Mouse (Mus musculus) cerebellum, adult 11-12 months (tissue): ENCODE measurements around the gene Hebp2.
A peak's percentile ranks its signal among the peaks of the same experiment; 100 is the strongest.
"Not testable (repeated sequence)": the region's sequence is repeated elsewhere in the genome, so short reads cannot be mapped to it uniquely, and the experiment has no call there.

Experiments
- DNase-seq: peaks from one replicate; pipeline ENCODE4 v3.0.0; 2022

Gene Hebp2

DNA sequence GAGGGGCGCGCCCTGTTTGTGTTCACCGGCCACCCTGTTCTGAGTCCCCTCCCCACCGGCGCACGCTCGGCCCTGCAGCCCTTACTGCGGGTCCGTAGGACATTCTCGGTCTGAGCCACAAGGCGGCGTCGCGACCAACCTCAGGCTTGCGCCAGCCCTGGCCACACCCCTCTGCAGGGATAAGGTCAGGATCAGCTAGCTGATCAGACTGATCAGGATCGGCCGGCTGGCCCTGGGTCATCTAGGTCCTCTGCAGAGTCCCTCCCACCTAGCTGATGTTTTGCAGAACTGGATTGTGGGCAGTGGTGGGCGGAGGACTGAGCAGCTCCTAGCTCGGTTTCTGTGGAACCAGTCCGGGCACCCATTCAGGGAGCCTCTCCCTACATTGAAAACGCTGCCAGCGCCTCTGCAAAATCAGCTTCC is at the start of gene Hebp2:
TSS of gene Hebp2 (minus strand) at position 264 of the 423 bp plus-strand sequence.
- peak; percentile 68 for DNase-seq

DNA sequence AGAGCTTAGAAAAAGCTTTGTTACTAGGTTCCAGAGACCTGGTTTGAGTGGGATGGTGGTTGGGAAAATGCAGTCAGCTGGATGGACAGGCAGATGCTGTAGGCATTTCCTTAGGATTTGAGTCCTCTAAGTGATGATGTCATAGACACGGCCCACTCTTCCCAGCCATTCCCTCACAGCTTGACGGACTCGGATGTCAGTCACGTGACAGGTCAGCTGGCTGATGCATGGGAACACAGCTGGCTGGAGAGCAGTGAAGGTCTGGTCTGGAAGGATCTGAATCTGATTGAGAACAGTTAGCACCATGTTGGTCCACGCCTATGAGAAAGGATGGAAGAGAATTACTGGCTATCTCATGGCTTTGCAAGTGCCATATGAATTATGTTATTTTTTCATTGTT is 43.6 kb upstream of the Hebp2 start:
- DNase-seq, result no peak

DNA sequence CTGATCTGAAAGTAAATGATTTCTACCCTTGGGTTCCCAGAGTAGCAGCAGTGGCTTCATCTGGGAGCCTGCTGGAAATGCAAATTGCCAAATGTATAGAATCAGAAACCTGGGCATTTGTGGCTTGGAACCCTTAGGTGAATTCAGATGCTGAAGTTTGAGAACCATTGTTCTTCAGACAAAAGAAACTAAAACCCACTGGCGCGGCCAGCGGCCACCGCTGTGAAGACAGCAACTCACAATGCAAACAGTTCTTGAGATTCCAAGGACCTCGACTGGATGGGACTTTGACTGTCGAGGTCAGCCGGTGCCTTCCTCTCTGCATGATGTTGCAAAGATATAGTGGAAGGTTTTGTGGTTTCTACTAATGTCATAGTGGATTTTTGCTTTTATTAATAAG is 38.3 kb upstream of the Hebp2 start:
- DNase-seq, result no peak

DNA sequence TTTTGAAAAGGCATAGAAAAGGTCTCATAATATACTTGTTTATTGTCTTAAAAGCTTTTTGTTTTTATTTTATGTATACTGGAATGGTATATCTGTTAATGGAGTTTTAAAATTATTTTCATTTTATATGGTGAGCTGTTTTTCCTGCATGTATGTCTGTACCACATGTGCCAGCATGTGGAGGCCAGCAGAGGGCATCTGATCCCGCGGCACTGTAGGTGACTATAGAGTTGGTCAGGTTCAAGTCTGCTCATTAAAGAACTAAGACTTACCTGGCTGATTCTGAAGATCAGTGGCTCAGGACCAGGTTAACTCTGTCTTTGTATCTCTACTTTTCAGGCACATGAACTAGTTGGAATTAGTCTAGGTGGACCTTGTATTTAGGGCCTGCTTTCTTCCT is 26.7 kb upstream of the Hebp2 start:
- DNase-seq, result no peak

DNA sequence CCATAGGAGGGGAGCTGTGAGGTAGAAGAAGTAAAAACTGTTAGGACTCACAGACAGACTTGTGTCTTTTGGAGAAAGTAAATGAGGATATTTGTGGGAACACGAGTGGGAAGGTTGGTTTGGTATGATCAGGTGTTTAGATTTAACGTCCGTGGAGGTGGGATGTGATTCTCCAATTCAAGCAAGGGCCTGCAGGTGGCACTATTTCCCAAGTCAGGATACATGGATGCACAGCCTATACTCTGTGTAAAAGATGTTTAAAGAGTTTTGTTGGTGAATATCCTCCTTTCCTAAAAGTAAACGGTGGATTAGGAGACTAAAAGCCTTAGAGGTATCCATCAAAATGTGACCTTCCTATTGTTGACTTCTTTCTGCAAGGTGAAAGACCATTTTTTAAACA is 17.1 kb upstream of the Hebp2 start:
- peak; percentile 22 for DNase-seq

DNA sequence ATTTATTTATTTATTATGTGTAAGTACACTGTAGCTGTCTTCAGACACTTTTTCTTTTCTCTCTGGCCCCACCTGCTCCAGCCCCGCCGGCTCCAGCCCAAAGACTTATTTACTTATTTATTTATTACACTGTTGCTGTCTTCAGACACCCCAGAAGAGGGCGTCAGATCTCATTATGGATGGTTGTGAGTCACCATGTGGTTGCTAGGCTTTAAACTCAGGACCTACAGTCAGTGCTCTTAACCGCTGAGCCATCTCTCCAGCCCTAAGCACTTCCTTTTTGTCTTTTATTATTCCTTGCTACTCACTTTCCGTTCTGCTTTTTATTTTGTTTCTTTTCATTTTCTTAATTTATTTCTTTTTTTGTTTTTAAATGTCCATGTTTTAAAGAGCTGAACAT is 15.6 kb upstream of the Hebp2 start:
- DNase-seq, result no peak

DNA sequence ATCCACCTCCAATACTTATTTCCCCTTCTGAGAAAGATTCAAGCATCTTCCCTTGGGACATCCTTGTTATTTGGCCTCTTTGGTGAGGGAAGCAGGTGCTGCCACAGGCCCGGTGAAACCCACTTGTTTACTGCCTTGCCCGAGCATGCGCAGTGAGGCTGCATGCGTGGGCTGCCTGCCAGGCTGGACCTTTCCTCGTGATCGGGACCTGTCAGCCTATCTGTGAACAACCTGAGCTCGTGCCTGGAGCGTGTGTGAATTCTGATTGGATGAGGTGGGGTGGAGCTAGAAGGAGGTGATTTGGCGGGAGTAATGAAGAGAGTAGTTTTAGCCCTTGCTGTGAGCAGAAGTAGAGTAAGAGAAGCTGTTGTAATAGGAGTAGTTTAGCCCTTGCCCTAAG is 13.2 kb upstream of the Hebp2 start:
- not testable (repeated sequence) for DNase-seq

DNA sequence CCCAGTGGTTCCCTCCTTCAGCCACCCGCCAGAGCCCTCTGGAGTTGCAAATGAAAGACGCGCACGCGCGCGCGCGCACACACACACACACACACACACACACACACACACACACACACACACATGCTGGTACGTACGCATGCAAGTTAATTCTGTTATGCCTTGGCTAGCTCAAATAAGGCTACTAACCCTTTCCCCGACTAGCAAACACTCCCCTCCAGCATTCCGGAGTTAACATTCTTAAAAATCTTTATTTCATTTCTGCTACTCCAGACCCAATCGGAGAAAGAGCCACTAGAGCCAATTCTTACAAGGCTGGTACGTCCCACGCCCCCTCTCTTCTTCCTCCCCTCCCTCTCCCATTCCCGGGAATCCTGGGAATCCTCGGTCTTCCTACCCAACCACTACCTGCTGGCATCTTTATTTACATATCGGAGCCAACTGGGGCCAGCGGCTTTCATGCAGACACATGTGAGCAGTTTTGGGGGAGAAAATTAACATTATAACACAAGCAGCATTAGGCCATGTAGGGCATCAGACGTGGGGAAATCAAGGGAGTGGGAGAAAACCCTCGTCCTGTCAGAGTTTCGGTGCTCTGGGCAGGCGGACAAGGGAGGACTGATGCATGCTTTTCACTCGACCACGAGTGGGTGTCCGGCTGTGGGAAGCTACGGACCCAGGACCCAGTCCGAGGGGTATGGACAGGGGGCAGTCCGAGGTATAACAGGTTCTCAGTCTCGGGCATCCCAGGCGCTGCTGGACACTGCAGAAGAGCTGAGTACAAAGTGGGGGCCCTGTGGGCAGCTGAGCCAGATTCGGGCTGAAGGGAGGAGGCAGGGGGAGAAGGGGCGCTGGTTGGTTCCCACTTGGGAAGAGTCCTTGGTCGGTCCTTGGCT is 3.7 kb upstream of the Hebp2 start:
- no peak for DNase-seq

DNA sequence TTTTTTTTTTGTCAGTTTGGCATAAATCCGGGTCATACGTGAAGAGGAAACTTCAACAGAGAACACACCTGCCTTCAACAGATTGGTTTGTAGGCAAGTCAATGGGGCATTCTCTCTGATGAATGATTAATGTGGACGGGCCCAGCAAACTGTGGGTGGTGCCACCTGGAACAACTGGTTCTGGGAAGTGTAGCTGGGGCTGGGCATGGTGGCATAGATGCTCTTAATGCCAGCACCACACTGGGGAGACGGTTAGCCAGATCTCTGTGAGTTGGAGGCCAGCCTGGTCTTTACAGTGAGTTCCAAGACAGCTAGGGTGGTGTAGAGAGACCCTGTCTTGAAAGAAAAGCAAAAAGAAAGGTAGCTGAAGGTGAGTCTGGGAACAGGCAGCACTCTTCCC is 1.5 kb upstream of the Hebp2 start:
- no peak for DNase-seq

DNA sequence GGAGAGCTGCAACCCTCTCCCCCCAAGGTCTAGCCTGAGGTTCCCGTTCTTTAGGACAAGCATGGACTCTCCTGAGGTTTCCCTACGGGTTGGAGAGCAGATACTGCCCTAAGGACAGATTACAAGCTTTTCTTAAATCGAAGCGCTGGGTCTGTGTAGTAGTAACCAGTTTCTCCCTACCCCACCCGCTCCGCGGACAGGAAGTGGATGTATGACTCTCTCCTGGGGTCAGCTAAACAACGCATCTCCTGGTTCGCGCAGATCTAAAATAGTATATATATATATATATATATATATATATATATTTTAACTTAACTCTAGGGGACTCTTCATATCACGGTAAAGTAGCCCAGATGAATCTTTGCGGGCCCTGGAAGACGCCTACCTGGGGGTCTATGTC is 567 bp downstream of the Hebp2 start:
- no peak for DNase-seq

DNA sequence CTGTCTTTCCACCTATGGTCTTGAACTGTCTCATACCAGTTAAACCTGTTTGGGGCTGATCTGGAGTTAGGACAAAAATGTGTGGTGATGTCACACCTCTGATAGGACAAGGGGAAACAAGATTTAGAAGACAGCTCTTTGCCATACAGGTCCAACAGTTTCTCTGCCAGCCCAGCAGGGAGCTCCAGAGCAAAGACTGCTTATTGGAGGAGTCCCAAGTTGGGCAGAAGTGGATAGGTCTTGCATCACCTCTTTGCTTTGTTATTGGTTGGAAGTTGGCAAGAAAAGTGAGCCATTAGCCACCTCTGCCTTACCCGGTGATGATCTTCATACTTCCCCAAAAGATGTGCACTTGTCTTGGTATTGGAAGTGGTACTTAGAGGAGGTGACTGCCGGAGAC is 9.0 kb downstream of the Hebp2 start:
- no peak for DNase-seq

DNA sequence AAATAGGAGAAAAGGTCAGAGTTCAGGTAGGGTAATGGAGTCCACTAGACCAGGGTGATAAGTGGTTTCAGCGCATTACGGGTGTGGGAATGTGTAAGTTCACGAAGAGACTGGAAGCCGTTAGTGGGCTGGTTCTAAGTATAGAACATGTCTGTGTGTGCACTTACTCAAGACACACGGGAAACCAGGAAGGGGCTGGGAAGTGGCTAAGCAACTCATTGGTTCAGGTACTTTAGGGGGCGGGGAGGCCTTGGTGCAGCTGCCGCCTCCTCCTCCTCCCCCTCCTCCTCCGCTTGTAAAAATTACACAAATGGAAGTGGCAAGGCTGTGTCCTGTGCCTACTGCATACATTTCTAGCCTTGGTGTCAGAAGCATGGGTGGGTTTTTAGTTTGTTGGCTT is 13.6 kb downstream of the Hebp2 start:
- no peak for DNase-seq

DNA sequence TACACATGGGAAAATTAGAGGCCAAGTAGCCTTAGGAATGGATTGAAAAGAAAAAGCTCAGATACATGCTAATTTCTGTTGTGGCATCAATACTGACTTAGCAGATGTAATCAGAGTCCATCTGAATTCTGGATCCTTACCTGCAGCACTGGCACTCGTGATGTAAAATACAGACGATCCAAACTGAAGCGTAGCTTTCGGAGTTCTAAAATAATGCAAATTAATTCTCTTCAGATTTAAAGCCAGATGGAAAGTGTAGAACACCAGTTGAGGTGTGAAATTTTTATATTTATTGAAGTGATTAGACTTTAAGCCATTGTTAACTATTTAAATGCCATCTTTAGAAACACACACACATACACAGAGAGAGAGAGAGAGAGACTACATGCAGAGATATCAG is 15.7 kb downstream of the Hebp2 start:
- DNase-seq, result no peak

DNA sequence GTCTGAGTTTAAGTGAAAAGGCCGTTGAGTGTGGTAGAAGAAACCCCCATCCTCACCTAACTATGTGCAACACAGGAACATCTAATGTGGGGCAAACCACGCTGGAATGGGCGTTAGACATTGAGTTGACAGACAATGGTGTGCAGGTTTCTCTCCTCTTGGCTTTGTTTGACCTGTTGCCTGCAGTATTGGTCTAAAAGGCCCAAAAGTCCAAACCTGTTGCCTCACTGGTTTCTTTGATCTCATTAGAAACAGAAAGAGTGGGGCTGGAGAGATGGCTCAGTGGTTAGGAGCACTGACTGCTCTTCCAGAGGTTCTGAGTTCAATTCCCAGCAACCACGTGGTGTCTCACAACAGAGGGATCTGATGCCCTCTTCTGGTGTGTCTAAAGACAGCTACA is 16.7 kb downstream of the Hebp2 start:
- DNase-seq, result no peak

DNA sequence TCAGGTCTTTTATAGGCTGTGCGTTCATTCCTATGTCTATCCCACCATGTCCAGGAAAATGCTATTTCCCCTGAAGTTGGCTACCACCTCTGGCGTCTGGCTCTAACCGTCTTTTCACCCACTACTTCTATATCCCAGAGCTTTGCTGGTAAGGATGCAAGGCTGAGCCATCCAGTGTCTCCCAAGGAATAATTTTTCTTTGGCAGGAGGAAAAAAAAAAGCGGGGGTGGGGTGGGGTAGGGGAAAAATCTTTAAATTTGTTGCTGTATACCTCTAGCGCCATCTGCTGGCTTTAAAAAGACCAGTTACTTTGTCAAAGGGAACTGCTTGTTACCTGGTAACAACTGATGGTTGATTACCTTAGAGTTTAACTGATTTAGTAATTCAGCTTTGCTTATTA is 17.4 kb downstream of the Hebp2 start:
- DNase-seq, result peak; percentile 32

DNA sequence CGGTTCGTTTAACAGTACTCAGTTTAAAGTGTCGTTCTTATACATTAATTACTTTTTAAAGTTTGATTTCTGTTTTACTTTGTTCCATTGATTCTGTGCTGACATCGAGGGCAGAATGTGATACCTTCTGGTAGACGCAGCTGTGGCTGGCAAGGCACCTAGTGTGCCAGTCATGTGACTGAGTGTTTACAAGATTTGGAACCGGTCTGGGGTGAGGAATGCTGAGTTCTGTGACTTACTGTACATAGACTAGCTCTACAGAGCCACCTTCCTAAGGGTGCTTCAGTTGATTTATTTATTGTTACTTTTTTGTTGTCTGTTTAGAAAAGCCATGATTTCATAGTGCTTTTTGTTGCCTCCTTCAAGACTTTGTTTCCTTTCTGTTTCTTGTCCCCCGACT is 18.1 kb downstream of the Hebp2 start:
- peak; percentile 44 for DNase-seq

DNA sequence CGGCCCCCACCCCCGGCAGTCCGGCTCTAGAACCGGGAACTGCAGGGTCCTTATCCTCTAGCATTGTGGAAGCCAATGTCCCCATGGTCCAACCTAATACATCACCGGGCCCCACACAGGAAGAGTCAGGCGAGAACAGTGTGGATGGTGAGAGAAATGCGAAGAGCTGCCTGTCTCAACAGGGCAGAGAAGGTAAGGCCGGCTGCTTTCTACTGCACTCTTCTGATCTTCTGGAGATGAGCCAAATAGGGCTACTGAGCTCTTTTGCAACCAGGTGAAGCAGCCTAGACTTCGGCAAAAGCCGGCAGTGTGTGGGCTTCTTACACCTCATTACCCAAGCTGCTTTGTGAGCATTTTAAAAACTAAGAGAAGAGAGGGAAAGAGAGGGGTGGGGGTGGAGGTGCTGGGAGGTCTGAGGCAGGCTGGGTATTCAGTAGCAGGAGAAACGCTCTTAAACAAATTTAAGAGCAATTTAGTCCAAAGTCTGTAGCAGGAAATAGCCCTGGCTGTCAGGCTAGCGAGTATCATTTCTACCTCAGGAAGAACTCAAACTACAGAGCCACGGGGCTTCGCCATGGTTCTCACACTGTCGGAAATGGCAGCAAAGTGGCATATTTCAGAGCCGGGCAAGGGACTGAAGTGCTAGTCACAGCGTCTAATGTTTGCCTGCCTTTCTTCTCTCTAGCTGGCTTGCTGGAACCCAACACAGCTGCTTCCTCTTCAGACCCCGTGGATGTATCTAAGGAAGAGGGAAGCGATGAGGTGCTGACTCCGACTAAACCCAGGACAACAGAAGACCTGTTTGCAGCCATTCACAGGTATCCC is 18.8 kb downstream of the Hebp2 start:
- DNase-seq, result peak; percentile 27

DNA sequence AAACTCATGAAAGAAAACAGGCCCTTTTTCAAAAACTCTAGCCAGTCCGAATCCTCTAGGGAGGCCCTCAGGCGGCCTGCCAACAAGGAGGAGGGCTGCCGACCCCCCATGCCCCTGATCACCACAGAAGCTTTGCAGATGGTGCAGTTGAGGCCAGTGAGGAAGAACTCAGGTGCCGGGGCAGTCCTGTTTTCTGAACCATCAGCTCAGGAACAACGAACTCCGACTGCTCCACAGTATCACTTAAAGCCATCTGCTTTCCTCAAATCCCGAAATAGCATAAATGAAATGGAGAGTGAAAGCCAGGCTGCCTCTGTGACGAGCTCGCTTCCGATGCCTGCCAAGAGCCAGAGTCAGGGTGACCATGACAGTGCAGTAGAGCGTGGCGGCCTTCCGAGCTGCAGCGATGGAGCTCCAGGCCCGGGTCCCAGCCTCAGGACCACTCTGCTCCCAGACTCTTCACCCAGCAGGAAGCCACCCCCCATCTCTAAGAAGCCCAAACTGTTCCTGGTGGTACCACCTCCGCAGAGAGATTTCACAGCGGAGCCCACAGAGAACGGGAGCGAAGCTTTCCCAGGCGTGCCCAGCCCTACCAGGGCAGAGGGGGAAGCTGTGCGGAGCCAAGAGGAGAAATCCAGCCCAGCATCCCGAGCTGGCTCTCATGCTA is 19.6 kb downstream of the Hebp2 start:
- peak; percentile 82 for DNase-seq

DNA sequence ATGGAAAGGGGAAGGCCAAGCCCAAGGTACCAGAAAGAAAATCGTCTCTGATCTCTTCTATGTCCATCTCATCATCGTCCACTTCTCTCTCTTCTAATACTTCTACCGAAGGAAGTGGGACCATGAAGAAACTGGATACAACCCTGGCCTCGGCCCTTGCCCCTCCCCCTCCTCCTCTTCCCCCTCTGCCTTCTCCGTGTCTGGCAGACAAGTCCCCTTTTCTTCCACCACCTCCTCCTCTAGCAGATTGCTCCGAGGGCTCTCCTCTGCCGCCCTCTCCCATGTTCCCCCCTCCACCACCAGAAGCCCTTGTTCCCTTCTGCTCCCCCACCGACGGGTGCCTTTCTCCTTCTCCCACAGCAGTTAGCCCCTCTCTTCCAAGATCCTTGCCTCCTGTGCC is 20.1 kb downstream of the Hebp2 start:
- DNase-seq, result no peak

DNA sequence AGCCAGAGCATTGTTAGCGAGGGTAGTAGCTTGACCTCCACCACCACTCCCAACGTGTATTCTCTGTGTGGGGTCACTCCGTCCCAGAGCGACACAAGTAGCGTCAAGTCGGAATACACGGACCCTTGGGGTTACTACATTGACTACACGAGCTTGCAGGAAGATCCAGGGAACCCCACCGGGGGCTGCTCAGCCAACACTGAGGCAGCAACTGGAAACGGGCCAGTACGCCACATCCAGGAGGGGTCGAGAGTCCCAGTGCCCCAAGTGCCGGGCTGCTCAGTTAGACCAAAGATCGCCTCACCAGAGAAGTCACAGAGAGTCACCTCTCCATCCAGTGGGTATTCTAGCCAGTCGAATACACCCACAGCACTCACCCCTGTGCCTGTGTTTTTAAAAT is 20.6 kb downstream of the Hebp2 start:
- peak; percentile 56 for DNase-seq

DNA sequence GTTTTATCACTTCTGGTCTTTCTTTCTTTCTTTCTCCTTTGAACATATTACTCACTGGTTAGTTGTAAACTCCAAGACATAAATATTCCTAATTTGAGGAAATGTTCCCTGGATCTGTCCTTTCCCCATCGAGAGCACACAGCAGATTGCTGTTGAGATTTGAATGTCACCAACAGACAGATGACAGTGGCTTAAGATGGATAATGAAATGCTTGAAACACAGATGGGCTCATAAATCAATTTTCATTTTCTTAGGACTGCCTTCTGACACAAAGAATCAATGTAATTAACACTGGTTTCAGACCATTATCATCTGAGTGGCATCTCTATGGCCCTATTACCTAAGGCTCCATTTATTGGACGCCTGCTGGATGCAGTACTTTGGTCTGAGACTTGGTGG is 23.3 kb downstream of the Hebp2 start:
- DNase-seq, result no peak

DNA sequence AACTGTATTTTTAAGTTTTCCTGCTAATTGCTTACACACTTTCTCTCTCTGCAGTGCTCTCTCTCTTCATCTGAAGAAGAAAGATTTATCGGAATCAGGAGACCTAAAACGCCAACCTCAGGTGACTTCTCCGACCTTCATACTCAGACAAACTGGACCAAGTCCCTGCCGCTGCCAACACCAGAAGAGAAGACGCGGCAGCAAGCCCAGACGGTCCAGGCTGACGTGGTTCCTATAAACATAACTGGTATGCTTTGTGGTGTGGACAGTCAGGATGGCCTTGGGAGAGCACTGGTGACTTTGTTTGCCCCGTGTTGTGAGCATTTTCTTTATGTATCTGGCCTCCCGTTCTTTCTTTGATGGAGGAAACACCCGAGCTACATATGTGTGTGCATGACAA is 34.4 kb downstream of the Hebp2 start:
- DNase-seq, result no peak

DNA sequence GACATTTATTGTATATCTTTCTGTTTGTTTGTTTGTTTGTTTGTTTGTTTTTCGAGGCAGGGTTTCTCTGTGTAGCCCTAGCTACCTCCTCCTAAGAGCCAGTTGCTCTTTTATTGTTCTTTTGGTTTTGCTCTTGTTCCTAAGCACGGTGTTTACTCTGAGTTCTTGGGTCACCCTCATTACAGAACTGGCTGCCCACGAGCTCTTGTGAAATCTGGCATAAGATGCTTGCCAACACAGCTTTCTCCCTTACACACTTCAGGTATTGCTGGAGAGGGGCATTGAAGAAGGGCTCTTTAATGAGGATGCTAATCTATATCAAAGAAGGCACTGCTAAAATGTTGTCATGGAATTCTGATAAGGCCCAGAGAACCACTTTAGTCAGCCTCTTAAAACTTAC is 35.2 kb downstream of the Hebp2 start:
- no peak for DNase-seq

DNA sequence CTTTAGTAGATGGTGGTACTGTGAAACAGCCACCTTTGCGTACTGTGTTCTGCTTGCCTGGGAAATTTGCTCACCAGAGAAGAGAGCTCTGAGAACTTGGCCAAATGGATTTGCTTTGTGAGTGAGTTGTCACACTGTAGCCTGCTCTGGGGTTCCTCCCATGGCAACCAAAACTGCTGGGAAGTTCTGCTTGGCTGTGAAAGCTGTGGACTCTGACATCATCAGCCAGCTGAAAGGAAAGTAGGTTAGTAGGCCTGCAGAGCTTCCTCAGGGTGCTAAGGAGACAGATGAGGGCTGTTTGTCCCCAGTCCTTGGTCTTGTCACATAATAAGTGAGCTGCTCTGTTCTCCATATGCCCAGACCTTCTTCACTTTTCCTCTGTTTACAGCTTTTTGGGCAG is 37.3 kb downstream of the Hebp2 start:
- no peak for DNase-seq
